Mouse (Mus musculus): ENCODE results near the gene Slit2. TPM values are rescaled to one million over a fixed set of nuclear protein-coding genes. Genes with fewer than 3 reads are reported as not detected.

Slit2 gene
- 23.9 and 29.8 TPM in 2 replicates for polyA plus RNA-seq (2016; fragmentation: Nextera tagmentation; extraction: Ambion mirVana)

GRCm38 (mm10) chr5:47982941-47983701 is at the start of gene Slit2:
Gene Slit2 (plus strand): TSS chr5:47983138.
- H3K36me3 ChIP-seq (replicated peaks), result no peaks in the 10 kb centered on the region
- peaks cover 39% of the 10 kb centered on the region for H3K27me3 ChIP-seq (ENCODE audit: poor library complexity, severe bottlenecking)
- H3K9me3 ChIP-seq, result no peaks in the 10 kb centered on the region
- WGBS, result under 1% methylated on average over 66 of the region's 66 CpGs
- peak within 1 kb of the TSS; percentile 91 for H3K27ac ChIP-seq
- peaks cover 57% of the 10 kb centered on the region for H3K4me1 ChIP-seq
- peak within 1 kb of the TSS; percentile 80 for H3K4me3 ChIP-seq
- DNase-seq (ENCODE audit: extremely low spot score, low spot score), result peak; percentile 92

- Histone ChIP-seq H3K27me3 (ENCODE audit: poor library complexity, severe bottlenecking) (no peaks in the 10 kb centered on the region), H3K36me3 (replicated peaks) (no peaks in the 10 kb centered on the region), H3K4me1 (no peaks in the 10 kb centered on the region), H3K9me3 (no peaks in the 10 kb centered on the region), H3K27ac (no peak overlapping the region), H3K4me3 (no peak overlapping the region)
- DNase-seq (ENCODE audit: extremely low spot score, low spot score), result no peak
- WGBS, result 88% methylated on average over 5 of the region's 5 CpGs
Measured at GRCm38 (mm10) chr5:47938586-47939372, 44.2 kb upstream of the Slit2 start.

- no peak overlapping the region for H3K4me3 ChIP-seq
- H3K4me1 ChIP-seq, result no peaks in the 10 kb centered on the region
- DNase-seq (ENCODE audit: extremely low spot score, low spot score), result no peak
- H3K27me3 ChIP-seq (ENCODE audit: poor library complexity, severe bottlenecking), result no peaks in the 10 kb centered on the region
- no peaks in the 10 kb centered on the region for H3K9me3 ChIP-seq
- WGBS, result 77% methylated on average over 1 of the region's 1 CpGs
- H3K27ac ChIP-seq, result no peak overlapping the region
- no peaks in the 10 kb centered on the region for H3K36me3 ChIP-seq (replicated peaks)
Measured at GRCm38 (mm10) chr5:47956451-47956850, 26.5 kb upstream of the Slit2 start.

- Histone ChIP-seq H3K9me3 (0 out of 2 replicates have a peak, but pooled peaks cover 6% of the 10 kb centered on the region), H3K4me3 (no peak overlapping the region), H3K27me3 (ENCODE audit: poor library complexity, severe bottlenecking) (no peaks in the 10 kb centered on the region), H3K36me3 (replicated peaks) (no peaks in the 10 kb centered on the region), H3K4me1 (peaks cover 3% of the 10 kb centered on the region; the same call in 1 of the 2 replicates), H3K27ac (no peak overlapping the region)
- WGBS, result 83% methylated on average over 2 of the region's 2 CpGs
- DNase-seq (ENCODE audit: extremely low spot score, low spot score), result no peak
Measured at GRCm38 (mm10) chr5:47975795-47976194, 7.1 kb upstream of the Slit2 start.

- no peak for DNase-seq (ENCODE audit: extremely low spot score, low spot score)
- WGBS, result 47% methylated on average over 4 of the region's 4 CpGs
- peaks cover 20% of the 10 kb centered on the region for H3K4me1 ChIP-seq
- H3K27ac ChIP-seq, result no peak overlapping the region
- H3K4me3 ChIP-seq, result no peak overlapping the region
- H3K36me3 ChIP-seq (replicated peaks), result no peaks in the 10 kb centered on the region
- no peaks in the 10 kb centered on the region for H3K9me3 ChIP-seq
- H3K27me3 ChIP-seq (ENCODE audit: poor library complexity, severe bottlenecking), result peaks cover 9% of the 10 kb centered on the region
Measured at GRCm38 (mm10) chr5:47979371-47979770, 3.6 kb upstream of the Slit2 start.

- no peak for DNase-seq (ENCODE audit: extremely low spot score, low spot score)
- WGBS, result 39% methylated on average over 5 of the region's 5 CpGs
Measured at GRCm38 (mm10) chr5:47980459-47980858, 2.5 kb upstream of the Slit2 start.

GRCm38 (mm10) chr5:47981951-47982350 is 987 bp upstream of the Slit2 start:
- WGBS, result 54% methylated on average over 8 of the region's 8 CpGs
- H3K27ac ChIP-seq, result peak overlapping the region; percentile 91; the same call in 1 of the 2 replicates
- no peaks in the 10 kb centered on the region for H3K9me3 ChIP-seq
- H3K36me3 ChIP-seq (replicated peaks), result no peaks in the 10 kb centered on the region
- DNase-seq (ENCODE audit: extremely low spot score, low spot score), result no peak
- H3K4me3 ChIP-seq, result peak overlapping the region; percentile 80
- peaks cover 46% of the 10 kb centered on the region for H3K4me1 ChIP-seq
- H3K27me3 ChIP-seq (ENCODE audit: poor library complexity, severe bottlenecking), result peaks cover 35% of the 10 kb centered on the region

More at GRCm38 (mm10) chr5:47980459-47980858, 2.5 kb upstream of the Slit2 start:
- H3K4me1 ChIP-seq, result peaks cover 31% of the 10 kb centered on the region
- no peaks in the 10 kb centered on the region for H3K36me3 ChIP-seq (replicated peaks)
- H3K27ac ChIP-seq, result no peak overlapping the region
- peaks cover 20% of the 10 kb centered on the region for H3K27me3 ChIP-seq (ENCODE audit: poor library complexity, severe bottlenecking)
- H3K4me3 ChIP-seq, result no peak overlapping the region
- H3K9me3 ChIP-seq, result no peaks in the 10 kb centered on the region

GRCm38 (mm10) chr5:47983746-47984583 is 1.0 kb downstream of the Slit2 start:
- Histone ChIP-seq H3K4me3 (peak overlapping the region; percentile 80), H3K27me3 (ENCODE audit: poor library complexity, severe bottlenecking) (peaks cover 39% of the 10 kb centered on the region), H3K9me3 (no peaks in the 10 kb centered on the region), H3K4me1 (peaks cover 66% of the 10 kb centered on the region), H3K27ac (peak overlapping the region; percentile 91), H3K36me3 (replicated peaks) (no peaks in the 10 kb centered on the region)
- under 1% methylated on average over 38 of the region's 38 CpGs for WGBS
- peak; percentile 61 for DNase-seq (ENCODE audit: extremely low spot score, low spot score)

GRCm38 (mm10) chr5:47984584-47985197 is 1.8 kb downstream of the Slit2 start:
- H3K27me3 ChIP-seq (ENCODE audit: poor library complexity, severe bottlenecking), result peaks cover 39% of the 10 kb centered on the region
- H3K9me3 ChIP-seq, result no peaks in the 10 kb centered on the region
- WGBS, result under 1% methylated on average over 23 of the region's 23 CpGs
- peak overlapping the region; percentile 80 for H3K4me3 ChIP-seq
- peak; percentile 34 for DNase-seq (ENCODE audit: extremely low spot score, low spot score)
- peak overlapping the region; percentile 91 for H3K27ac ChIP-seq
- H3K4me1 ChIP-seq, result peaks cover 68% of the 10 kb centered on the region
- no peaks in the 10 kb centered on the region for H3K36me3 ChIP-seq (replicated peaks)

- Histone ChIP-seq H3K27ac (peak overlapping the region; percentile 91), H3K4me1 (peaks cover 68% of the 10 kb centered on the region)
Measured at GRCm38 (mm10) chr5:47985198-47985631, 2.3 kb downstream of the Slit2 start.

GRCm38 (mm10) chr5:47985901-47986670 is 3.1 kb downstream of the Slit2 start:
- peaks cover 39% of the 10 kb centered on the region for H3K27me3 ChIP-seq (ENCODE audit: poor library complexity, severe bottlenecking)
- H3K27ac ChIP-seq, result peak overlapping the region; percentile 91
- no peaks in the 10 kb centered on the region for H3K36me3 ChIP-seq (replicated peaks)
- WGBS, result under 1% methylated on average over 48 of the region's 48 CpGs
- H3K4me3 ChIP-seq, result peak overlapping the region; percentile 80
- peaks cover 65% of the 10 kb centered on the region for H3K4me1 ChIP-seq
- no peaks in the 10 kb centered on the region for H3K9me3 ChIP-seq
- DNase-seq (ENCODE audit: extremely low spot score, low spot score), result peak; percentile 62

More at GRCm38 (mm10) chr5:47985198-47985631, 2.3 kb downstream of the Slit2 start:
- peak overlapping the region; percentile 80 for H3K4me3 ChIP-seq
- no peaks in the 10 kb centered on the region for H3K9me3 ChIP-seq
- H3K27me3 ChIP-seq (ENCODE audit: poor library complexity, severe bottlenecking), result peaks cover 39% of the 10 kb centered on the region
- under 1% methylated on average over 13 of the region's 13 CpGs for WGBS
- peak; percentile 51 for DNase-seq (ENCODE audit: extremely low spot score, low spot score)
- H3K36me3 ChIP-seq (replicated peaks), result no peaks in the 10 kb centered on the region
